Comparison of ENCODE assay signal across 10 mouse cellular contexts in the genomic region with DNA sequence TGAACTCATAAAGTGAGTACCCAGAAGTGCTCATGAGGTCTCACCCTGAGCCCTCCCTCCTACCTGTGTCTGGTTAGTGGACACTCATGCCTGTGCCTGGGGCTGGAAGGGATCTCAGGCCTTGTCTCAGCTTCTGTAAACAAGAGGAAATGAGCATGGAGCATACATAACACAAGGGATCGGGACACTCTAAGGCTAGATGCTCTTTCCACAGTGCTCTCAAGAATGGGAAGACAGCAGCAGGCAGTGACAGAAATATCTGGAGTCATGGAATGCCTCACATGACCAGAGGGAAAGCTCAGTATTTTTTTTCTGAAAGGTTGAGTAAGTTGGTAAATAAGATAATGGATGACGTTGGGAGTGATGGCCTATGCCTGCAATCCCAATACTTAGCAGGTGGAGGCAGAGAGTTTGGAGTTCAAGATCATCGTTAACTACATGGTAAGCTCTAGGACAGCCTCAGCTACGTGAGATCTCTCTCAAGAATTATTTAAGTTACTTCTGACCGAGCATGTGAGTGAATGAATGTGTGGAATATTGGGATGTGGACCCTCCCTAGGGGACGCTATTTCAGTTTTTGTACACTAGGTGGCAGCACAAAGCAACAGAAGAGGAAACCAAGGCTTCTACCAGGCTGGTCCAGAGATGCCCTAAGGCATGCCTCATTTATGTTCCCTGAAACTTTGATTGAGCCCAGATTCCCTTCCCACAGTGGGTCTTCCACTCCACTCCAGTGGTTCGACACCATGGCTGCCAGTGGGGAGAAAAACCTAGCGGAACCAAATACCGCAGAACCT. TPM values are rescaled to one million over a fixed set of nuclear protein-coding genes. Genes with fewer than 3 reads are reported as not detected.
DNase-seq lines count a peak whose midpoint lies in the region; ATAC-seq lines count a peak whose summit lies in the region.
"Had no signal": no experiment of that assay in that cellular context is flagged by ENCODE, and none has a peak within 500 bp of the region (broad histone marks: within the 10 kb centered on the region; RNA-seq: fewer than 3 reads in every experiment).

No protein-coding gene starts in this region.

- no peak overlapping the region for H3K4me3 ChIP-seq in hindbrain, embryonic 15.5 days
- no peak overlapping the region for H3K4me3 ChIP-seq in midbrain, embryonic 11.5 days (ENCODE audit: low read depth, low read length)
- H3K4me3 ChIP-seq: embryonic facial prominence, embryonic 15.5 days; liver, embryonic 13.5 days had no signal

- no peak overlapping the region for H3K4me2 ChIP-seq in hindbrain, embryonic 15.5 days
- no peak overlapping the region for H3K4me2 ChIP-seq in midbrain, embryonic 11.5 days
- H3K4me2 ChIP-seq: embryonic facial prominence, embryonic 15.5 days; liver, embryonic 13.5 days had no signal

- H3K9me3 ChIP-seq in hindbrain, embryonic 15.5 days = no peaks in the 10 kb centered on the region
- peaks cover 6% of the 10 kb centered on the region; the same call in 1 of the 2 replicates for H3K9me3 ChIP-seq in midbrain, embryonic 11.5 days (ENCODE audit: control insufficient read depth, low read length)
- H3K9me3 ChIP-seq: embryonic facial prominence, embryonic 15.5 days; liver, embryonic 13.5 days had no signal

- peak overlapping the region; percentile 47; the same call in 1 of the 2 replicates for H3K27ac ChIP-seq in hindbrain, embryonic 15.5 days (replicated peaks)
- H3K27ac ChIP-seq in midbrain, embryonic 11.5 days (ENCODE audit: low read depth, low read length) = no peak overlapping the region
- H3K27ac ChIP-seq: embryonic facial prominence, embryonic 15.5 days; liver, embryonic 13.5 days had no signal

- H3K9ac ChIP-seq in hindbrain, embryonic 15.5 days = no peak overlapping the region
- no peak overlapping the region for H3K9ac ChIP-seq in midbrain, embryonic 11.5 days (ENCODE audit: low read length)
- H3K9ac ChIP-seq: embryonic facial prominence, embryonic 15.5 days; liver, embryonic 13.5 days had no signal

- DNase-seq in left cerebral cortex, postnatal 4 days = peak; percentile 69
- no peak for DNase-seq in left cerebral cortex, postnatal 36 days (ENCODE audit: low spot score in 2 of 2)
- DNase-seq in MN1 (ENCODE audit: low spot score) = peak; percentile 72
- peak; percentile 97 for DNase-seq in midbrain, embryonic 11.5 days (ENCODE audit: low spot score, missing footprints)
- no peak for DNase-seq in ovary, adult 18-20 months (ENCODE audit: low spot score)
- DNase-seq in spleen, adult 12 weeks (ENCODE audit: low spot score) = no peak
- DNase-seq: liver, embryonic 13.5 days had no signal

- intact Hi-C loops in left cerebral cortex, postnatal 4 days (cut with DNase I) = loop anchor here (2.0 kb wide), 1 partner anchor 51 kb away; no protein-coding TSS in a partner anchor
- intact Hi-C loops in left cerebral cortex, postnatal 36 days (cut with DNase I) = loop anchor here (1.0 kb wide), 1 partner anchor 50 kb away; no protein-coding TSS in a partner anchor

- H3K4me1 ChIP-seq in hindbrain, embryonic 15.5 days (replicated peaks) = peaks cover 4% of the 10 kb centered on the region; the same call in 1 of the 2 replicates
- no peaks in the 10 kb centered on the region; the same call in 1 of the 2 replicates for H3K4me1 ChIP-seq in midbrain, embryonic 11.5 days (ENCODE audit: control insufficient read depth, insufficient read depth, low read length)
- H3K4me1 ChIP-seq: embryonic facial prominence, embryonic 15.5 days; liver, embryonic 13.5 days had no signal

- no peaks in the 10 kb centered on the region for H3K27me3 ChIP-seq in hindbrain, embryonic 15.5 days
- peaks cover 59% of the 10 kb centered on the region for H3K27me3 ChIP-seq in midbrain, embryonic 11.5 days (ENCODE audit: control insufficient read depth, insufficient read depth, low read length)

- H3K36me3 ChIP-seq in hindbrain, embryonic 15.5 days = no peaks in the 10 kb centered on the region
- no peaks in the 10 kb centered on the region for H3K36me3 ChIP-seq in midbrain, embryonic 11.5 days (ENCODE audit: control insufficient read depth, insufficient read depth, low read length)
- H3K36me3 ChIP-seq: embryonic facial prominence, embryonic 15.5 days; liver, embryonic 13.5 days had no signal

- 29% methylated on average over 9 of the region's 9 CpGs for WGBS in hindbrain, embryonic 15.5 days
- 30% methylated on average over 9 of the region's 9 CpGs for WGBS in midbrain, embryonic 11.5 days

- peak; percentile 71 for ATAC-seq in common myeloid progenitor, adult 5-6 weeks (replicated peaks; ENCODE audit: low read depth, poor library complexity, severe bottlenecking)
- peak; percentile 80 for ATAC-seq in hindbrain, embryonic 15.5 days (ENCODE audit: low FRiP score, low read depth)
- peak; percentile 71 for ATAC-seq in midbrain, embryonic 11.5 days (ENCODE audit: low FRiP score)

RNA-seq across cellular contexts. Expression of a gene that starts 49.8 kb away (rescaled TPM):
- total RNA-seq in left cerebral cortex, postnatal 4 days (2021) = 100 to 1,000 TPM; 113 to 121 TPM
- 100 to 1,000 TPM; 203 to 231 TPM for total RNA-seq in left cerebral cortex, postnatal 36 days (2021)
- 32.2 and 46.4 TPM in 2 replicates for total RNA-seq in common myeloid progenitor, adult 5-6 weeks (2017)
- 19.2 and 23.9 TPM in 2 replicates for polyA plus RNA-seq in hindbrain, embryonic 15.5 days (2015; fragmentation: Nextera tagmentation; extraction: Ambion mirVana)
- 9.0 and 10.9 TPM in 2 replicates for polyA plus RNA-seq in midbrain, embryonic 11.5 days (2014; fragmentation: Nextera tagmentation; extraction: Ambion mirVana)

Comparison
In these comparisons a context has a peak if more than half of its experiments do, and no peak if none do; other contexts are left out.
1. DNase-seq: peak in left cerebral cortex, postnatal 4 days (single experiment), MN1 (single experiment) and midbrain, embryonic 11.5 days (single experiment); none in left cerebral cortex, postnatal 36 days (0 of 2), ovary, adult 18-20 months (single experiment) and spleen, adult 12 weeks (single experiment).
2. Peak in every context shown above with its lines, with median percentiles within 50 percentile points of each other: ATAC-seq.